Mouse (Mus musculus): ENCODE measurements around the gene Pkhd1. TPM values are rescaled to one million over a fixed set of nuclear protein-coding genes. Genes with fewer than 3 reads are reported as not detected.
A peak's percentile ranks its signal among the peaks of the same experiment; 100 is the strongest.
"Not testable (repeated sequence)": the region's sequence is repeated elsewhere in the genome, so short reads cannot be mapped to it uniquely, and the experiment has no call there.

The Pkhd1 gene
- polyA plus RNA-seq, 1 experiment from 2014 or later = not detected

- no peaks in the 10 kb centered on the region for H3K36me3 ChIP-seq (ENCODE audit: control insufficient read depth, insufficient read depth, low read length)
- H3K4me2 ChIP-seq = no peak overlapping the region
- H3K27me3 ChIP-seq (ENCODE audit: control insufficient read depth, insufficient read depth, low read length) = no peaks in the 10 kb centered on the region
- no peaks in the 10 kb centered on the region for H3K4me1 ChIP-seq (ENCODE audit: control insufficient read depth, insufficient read depth, low read length)
- H3K27ac ChIP-seq (ENCODE audit: low read depth, low read length) = no peak overlapping the region
- no peak overlapping the region for H3K4me3 ChIP-seq (ENCODE audit: low read depth, low read length)
- no peak overlapping the region for H3K9ac ChIP-seq (ENCODE audit: low read length)
- DNase-seq (ENCODE audit: low spot score, missing footprints) (no peak), ATAC-seq (ENCODE audit: low FRiP score) (no peak)
- 66% methylated on average over 5 of the region's 5 CpGs for WGBS
- no peaks in the 10 kb centered on the region for H3K9me3 ChIP-seq (ENCODE audit: control insufficient read depth, low read length)
Measured at GRCm38 (mm10) chr1:20260403-20260802, 357.5 kb downstream of the Pkhd1 start.

DNA sequence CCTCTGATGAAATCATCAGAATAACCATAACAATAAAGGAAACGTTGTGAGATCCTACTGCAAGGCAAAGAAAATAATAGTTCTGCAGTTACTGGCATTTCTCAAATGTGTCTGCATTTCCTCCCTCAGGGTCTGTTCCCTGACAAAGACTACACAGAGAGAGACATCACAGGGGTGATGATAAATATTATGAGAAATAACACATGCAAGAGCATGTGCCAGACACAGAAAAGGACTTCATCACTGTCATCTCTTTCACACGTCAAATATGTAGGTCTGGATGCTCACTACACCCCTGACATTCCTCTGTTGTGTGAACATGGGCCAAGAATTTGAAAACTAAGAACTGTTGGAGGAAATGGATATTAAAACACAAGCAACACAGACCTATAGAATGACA lies 369.7 kb downstream of the Pkhd1 start:
- no peak overlapping the region for H3K4me3 ChIP-seq (ENCODE audit: low read depth, low read length)
- no peak overlapping the region for H3K4me2 ChIP-seq
- H3K4me1 ChIP-seq (ENCODE audit: control insufficient read depth, insufficient read depth, low read length) = no peaks in the 10 kb centered on the region
- 72% methylated on average over 2 of the region's 2 CpGs for WGBS
- no peak for DNase-seq (ENCODE audit: low spot score, missing footprints)
- ATAC-seq (ENCODE audit: low FRiP score) = no peak
- H3K27me3 ChIP-seq (ENCODE audit: control insufficient read depth, insufficient read depth, low read length) = no peaks in the 10 kb centered on the region
- H3K9ac ChIP-seq (ENCODE audit: low read length) = no peak overlapping the region
- no peaks in the 10 kb centered on the region for H3K9me3 ChIP-seq (ENCODE audit: control insufficient read depth, low read length)
- no peaks in the 10 kb centered on the region for H3K36me3 ChIP-seq (ENCODE audit: control insufficient read depth, insufficient read depth, low read length)
- H3K27ac ChIP-seq (ENCODE audit: low read depth, low read length) = no peak overlapping the region

DNA sequence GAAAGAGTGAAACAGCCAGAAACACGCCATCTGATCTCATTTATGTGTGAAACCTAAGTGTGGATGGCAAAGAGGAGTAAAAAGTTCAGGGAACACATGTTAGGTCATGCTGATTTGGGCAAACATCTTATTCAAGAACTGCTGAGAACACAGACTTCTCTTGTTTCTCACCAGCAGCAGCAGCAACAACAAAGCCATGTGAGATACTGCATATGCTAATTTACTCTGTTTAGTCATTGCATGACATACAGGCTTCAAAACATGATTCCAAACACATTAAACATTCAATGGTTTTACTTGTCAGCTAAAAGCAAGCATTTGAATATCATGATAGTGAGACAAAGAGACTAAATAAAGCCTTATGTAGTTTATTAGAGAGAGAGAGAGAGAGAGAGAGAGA lies 401.2 kb downstream of the Pkhd1 start:
- WGBS = 88% methylated on average over 1 of the region's 1 CpGs
- H3K9me3 ChIP-seq (ENCODE audit: control insufficient read depth, low read length) = no peaks in the 10 kb centered on the region
- no peaks in the 10 kb centered on the region for H3K27me3 ChIP-seq (ENCODE audit: control insufficient read depth, insufficient read depth, low read length)
- H3K27ac ChIP-seq (ENCODE audit: low read depth, low read length) = no peak overlapping the region
- H3K4me1 ChIP-seq (ENCODE audit: control insufficient read depth, insufficient read depth, low read length) = no peaks in the 10 kb centered on the region
- H3K4me3 ChIP-seq (ENCODE audit: low read depth, low read length) = no peak overlapping the region
- no peak overlapping the region for H3K9ac ChIP-seq (ENCODE audit: low read length)
- no peak for ATAC-seq (ENCODE audit: low FRiP score)
- DNase-seq (ENCODE audit: low spot score, missing footprints) = no peak
- no peak overlapping the region for H3K4me2 ChIP-seq
- no peaks in the 10 kb centered on the region for H3K36me3 ChIP-seq (ENCODE audit: control insufficient read depth, insufficient read depth, low read length)

GRCm38 (mm10) chr1:20190444-20190843 lies 427.4 kb downstream of the Pkhd1 start:
- WGBS = 31% methylated on average over 9 of the region's 9 CpGs
- no peaks in the 10 kb centered on the region for H3K9me3 ChIP-seq (ENCODE audit: control insufficient read depth, low read length)
- H3K36me3 ChIP-seq (ENCODE audit: control insufficient read depth, insufficient read depth, low read length) = no peaks in the 10 kb centered on the region
- H3K4me2 ChIP-seq = no peak overlapping the region
- ATAC-seq (ENCODE audit: low FRiP score) = peak; percentile 73
- H3K9ac ChIP-seq (ENCODE audit: low read length) = no peak overlapping the region
- H3K4me1 ChIP-seq (ENCODE audit: control insufficient read depth, insufficient read depth, low read length) = no peaks in the 10 kb centered on the region
- no peak overlapping the region for H3K4me3 ChIP-seq (ENCODE audit: low read depth, low read length)
- peak; percentile 89 for DNase-seq (ENCODE audit: low spot score, missing footprints)
- H3K27ac ChIP-seq (ENCODE audit: low read depth, low read length) = no peak overlapping the region
- no peaks in the 10 kb centered on the region for H3K27me3 ChIP-seq (ENCODE audit: control insufficient read depth, insufficient read depth, low read length)

- Histone ChIP-seq H3K9ac (ENCODE audit: low read length) (no peak overlapping the region), H3K36me3 (ENCODE audit: control insufficient read depth, insufficient read depth, low read length) (no peaks in the 10 kb centered on the region), H3K27ac (ENCODE audit: low read depth, low read length) (no peak overlapping the region), H3K9me3 (ENCODE audit: control insufficient read depth, low read length) (no peaks in the 10 kb centered on the region), H3K4me1 (ENCODE audit: control insufficient read depth, insufficient read depth, low read length) (no peaks in the 10 kb centered on the region), H3K27me3 (ENCODE audit: control insufficient read depth, insufficient read depth, low read length) (no peaks in the 10 kb centered on the region), H3K4me2 (no peak overlapping the region), H3K4me3 (ENCODE audit: low read depth, low read length) (no peak overlapping the region)
- ATAC-seq (ENCODE audit: low FRiP score) (no peak), DNase-seq (ENCODE audit: low spot score, missing footprints) (no peak)
- 54% methylated on average over 8 of the region's 8 CpGs for WGBS
Measured at GRCm38 (mm10) chr1:20180157-20180556, 437.7 kb downstream of the Pkhd1 start.

DNA sequence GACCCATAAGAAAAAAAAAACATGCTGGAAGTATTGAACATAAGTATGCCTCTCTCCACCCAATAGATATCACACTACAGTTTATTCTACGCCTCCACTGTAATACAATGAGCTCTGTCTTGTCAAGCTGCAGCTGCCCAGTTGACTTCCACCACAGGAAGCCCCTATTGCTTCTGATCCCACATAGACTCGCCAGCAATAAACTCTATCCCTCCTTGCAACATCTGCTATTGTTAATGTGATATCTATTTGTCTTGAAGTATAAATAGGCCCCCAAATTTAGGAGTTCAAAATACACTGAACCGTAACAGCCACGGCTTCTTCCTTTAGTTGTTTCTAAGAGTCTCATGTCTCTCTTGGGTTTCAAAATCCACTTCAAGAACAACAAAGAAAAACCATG lies 446.7 kb downstream of the Pkhd1 start:
- no peak for ATAC-seq (ENCODE audit: low FRiP score)
- no peak overlapping the region for H3K4me2 ChIP-seq
- no peak overlapping the region for H3K4me3 ChIP-seq (ENCODE audit: low read depth, low read length)
- DNase-seq (ENCODE audit: low spot score, missing footprints) = no peak
- H3K27ac ChIP-seq (ENCODE audit: low read depth, low read length) = no peak overlapping the region
- H3K9ac ChIP-seq (ENCODE audit: low read length) = no peak overlapping the region
- H3K4me1 ChIP-seq (ENCODE audit: control insufficient read depth, insufficient read depth, low read length) = no peaks in the 10 kb centered on the region
- H3K36me3 ChIP-seq (ENCODE audit: control insufficient read depth, insufficient read depth, low read length) = no peaks in the 10 kb centered on the region
- no peaks in the 10 kb centered on the region for H3K27me3 ChIP-seq (ENCODE audit: control insufficient read depth, insufficient read depth, low read length)
- WGBS = 83% methylated on average over 4 of the region's 4 CpGs
- no peaks in the 10 kb centered on the region for H3K9me3 ChIP-seq (ENCODE audit: control insufficient read depth, low read length)

- H3K4me3 ChIP-seq (ENCODE audit: low read depth, low read length); DNase-seq (ENCODE audit: low spot score, missing footprints); H3K27ac ChIP-seq (ENCODE audit: low read depth, low read length); H3K9ac ChIP-seq (ENCODE audit: low read length); ATAC-seq (ENCODE audit: low FRiP score); H3K27me3 ChIP-seq (ENCODE audit: control insufficient read depth, insufficient read depth, low read length); H3K36me3 ChIP-seq (ENCODE audit: control insufficient read depth, insufficient read depth, low read length); H3K4me1 ChIP-seq (ENCODE audit: control insufficient read depth, insufficient read depth, low read length); H3K4me2 ChIP-seq; H3K9me3 ChIP-seq (ENCODE audit: control insufficient read depth, low read length): not testable (repeated sequence)
- WGBS = 79% methylated on average over 4 of the region's 4 CpGs
Measured at GRCm38 (mm10) chr1:20150627-20151026, 467.2 kb downstream of the Pkhd1 start.

GRCm38 (mm10) chr1:20150016-20150415 lies 467.8 kb downstream of the Pkhd1 start:
- no peak overlapping the region for H3K4me2 ChIP-seq
- H3K27ac ChIP-seq (ENCODE audit: low read depth, low read length) = no peak overlapping the region
- no peaks in the 10 kb centered on the region for H3K36me3 ChIP-seq (ENCODE audit: control insufficient read depth, insufficient read depth, low read length)
- no peaks in the 10 kb centered on the region for H3K4me1 ChIP-seq (ENCODE audit: control insufficient read depth, insufficient read depth, low read length)
- DNase-seq (ENCODE audit: low spot score, missing footprints) (no peak), ATAC-seq (ENCODE audit: low FRiP score) (no peak)
- 82% methylated on average over 2 of the region's 2 CpGs for WGBS
- no peaks in the 10 kb centered on the region for H3K9me3 ChIP-seq (ENCODE audit: control insufficient read depth, low read length)
- H3K27me3 ChIP-seq (ENCODE audit: control insufficient read depth, insufficient read depth, low read length) = no peaks in the 10 kb centered on the region
- H3K4me3 ChIP-seq (ENCODE audit: low read depth, low read length) = no peak overlapping the region
- no peak overlapping the region for H3K9ac ChIP-seq (ENCODE audit: low read length)

- WGBS = 79% methylated on average over 3 of the region's 3 CpGs
- peaks cover 7% of the 10 kb centered on the region for H3K27me3 ChIP-seq (ENCODE audit: control insufficient read depth, insufficient read depth, low read length)
- DNase-seq (ENCODE audit: low spot score, missing footprints) = peak; percentile 26
- no peak overlapping the region for H3K4me3 ChIP-seq (ENCODE audit: low read depth, low read length)
- no peak overlapping the region for H3K9ac ChIP-seq (ENCODE audit: low read length)
- H3K4me1 ChIP-seq (ENCODE audit: control insufficient read depth, insufficient read depth, low read length) = no peaks in the 10 kb centered on the region
- no peak overlapping the region for H3K4me2 ChIP-seq
- no peak for ATAC-seq (ENCODE audit: low FRiP score)
- H3K9me3 ChIP-seq (ENCODE audit: control insufficient read depth, low read length) = no peaks in the 10 kb centered on the region
- no peak overlapping the region for H3K27ac ChIP-seq (ENCODE audit: low read depth, low read length)
- H3K36me3 ChIP-seq (ENCODE audit: control insufficient read depth, insufficient read depth, low read length) = no peaks in the 10 kb centered on the region
Measured at GRCm38 (mm10) chr1:20136205-20136604, 481.7 kb downstream of the Pkhd1 start.

Data from midbrain, embryonic 11.5 days (tissue).